9 mouse cellular contexts compared by ENCODE assay signal in genomic region chr9:117400262-117400671, GRCm38 (mm10).
A peak's percentile ranks its signal among the peaks of the same experiment; 100 is the strongest.
DNase-seq lines count a peak whose midpoint lies in the region; ATAC-seq lines count a peak whose summit lies in the region.
"Had no signal": no experiment of that assay in that cellular context is flagged by ENCODE, and none has a peak within 500 bp of the region (broad histone marks: within the 10 kb centered on the region; RNA-seq: fewer than 3 reads in every experiment).

No protein-coding gene starts in this region.

- no peak overlapping the region for H3K27ac ChIP-seq in liver, embryonic 11.5 days (ENCODE audit: low read depth, low read length)
- peak overlapping the region; percentile 8; the same call in 1 of the 2 replicates for H3K27ac ChIP-seq in limb, embryonic 10.5 days

- no peaks in the 10 kb centered on the region for H3K9me3 ChIP-seq in liver, embryonic 11.5 days (ENCODE audit: control insufficient read depth, low read length)
- H3K9me3 ChIP-seq in limb, embryonic 10.5 days (replicated peaks): no peaks in the 10 kb centered on the region

- peak; percentile 73 for ATAC-seq in liver, embryonic 11.5 days (replicated peaks; ENCODE audit: low FRiP score)
- peak; percentile 75 for ATAC-seq in megakaryocyte-erythroid progenitor cell, adult 5-6 weeks (replicated peaks; ENCODE audit: low FRiP score, low TSS enrichment, poor library complexity, severe bottlenecking)
- ATAC-seq in frontal cortex, adult (ENCODE audit: low TSS enrichment): no peak

- no peak overlapping the region for H3K9ac ChIP-seq in liver, embryonic 11.5 days (ENCODE audit: low read depth, low read length)

- H3K36me3 ChIP-seq in liver, embryonic 11.5 days (ENCODE audit: control insufficient read depth, insufficient read depth, low read length): no peaks in the 10 kb centered on the region
- H3K36me3 ChIP-seq in limb, embryonic 10.5 days: no peaks in the 10 kb centered on the region

- H3K4me2 ChIP-seq in liver, embryonic 11.5 days: no peak overlapping the region

- no peaks in the 10 kb centered on the region for H3K27me3 ChIP-seq in liver, embryonic 11.5 days (replicated peaks; ENCODE audit: control insufficient read depth, insufficient read depth, low read length)
- H3K27me3 ChIP-seq in limb, embryonic 10.5 days (ENCODE audit: low read depth, poor library complexity, severe bottlenecking): no peaks in the 10 kb centered on the region

- peaks cover 8% of the 10 kb centered on the region for H3K4me1 ChIP-seq in liver, embryonic 11.5 days (replicated peaks; ENCODE audit: control insufficient read depth, insufficient read depth, low read length)
- peaks cover 9% of the 10 kb centered on the region for H3K4me1 ChIP-seq in limb, embryonic 10.5 days

- no peak overlapping the region for H3K4me3 ChIP-seq in liver, embryonic 11.5 days (ENCODE audit: low read depth, low read length)
- H3K4me3 ChIP-seq in limb, embryonic 10.5 days: no peak overlapping the region

- 18% methylated on average over 7 of the region's 7 CpGs for WGBS in liver, embryonic 11.5 days
- 17% methylated on average over 7 of the region's 7 CpGs for WGBS in limb, embryonic 10.5 days

- no peak for DNase-seq in liver, embryonic 11.5 days (ENCODE audit: low spot score)
- no peak for DNase-seq in liver
- DNase-seq in c-Kit-positive CD71-positive TER-119-negative erythroid progenitor cells, embryonic 14.5 days (ENCODE audit: low read depth): peak; percentile 1
- DNase-seq in limb, embryonic 10.5 days (ENCODE audit: low spot score): no peak
- no peak for DNase-seq in heart, adult 8-10 months (ENCODE audit: low spot score)
- DNase-seq in kidney, postnatal 36 days: no peak
- DNase-seq: gastrocnemius, postnatal 36 days had no signal
